In genomic region chr11:113101534-113101933, GRCm38 (mm10) we compare ENCODE assay signal across 10 mouse cellular contexts.
A peak's percentile ranks its signal among the peaks of the same experiment; 100 is the strongest.
DNase-seq lines count a peak whose midpoint lies in the region; ATAC-seq and TF ChIP-seq lines count a peak whose summit lies in the region.
"Had no signal": no experiment of that assay in that cellular context is flagged by ENCODE, and none has a peak within 500 bp of the region (broad histone marks: within the 10 kb centered on the region; RNA-seq: fewer than 3 reads in every experiment).

No protein-coding gene starts in this region.

- H3K4me2 ChIP-seq in midbrain, embryonic 12.5 days (replicated peaks) = no peak overlapping the region
- no peak overlapping the region for H3K4me2 ChIP-seq in midbrain, embryonic 16.5 days (ENCODE audit: low read length)
- peak overlapping the region; percentile 40 for H3K4me2 ChIP-seq in liver, embryonic 14.5 days (ENCODE audit: low read depth)
- peak overlapping the region; percentile 43 for H3K4me2 ChIP-seq in stomach, embryonic 15.5 days
- H3K4me2 ChIP-seq: embryonic facial prominence, embryonic 12.5 days had no signal

- H3K9me3 ChIP-seq in midbrain, embryonic 12.5 days = no peaks in the 10 kb centered on the region
- no peaks in the 10 kb centered on the region for H3K9me3 ChIP-seq in midbrain, embryonic 16.5 days (replicated peaks; ENCODE audit: control insufficient read depth, low read length, poor library complexity, severe bottlenecking)
- no peaks in the 10 kb centered on the region for H3K9me3 ChIP-seq in liver, embryonic 14.5 days (ENCODE audit: control insufficient read depth, low read length)
- no peaks in the 10 kb centered on the region for H3K9me3 ChIP-seq in stomach, embryonic 15.5 days
- H3K9me3 ChIP-seq: embryonic facial prominence, embryonic 12.5 days had no signal

- TF ChIP-seq CTCF in liver, embryonic 14.5 days (IDR thresholded peaks at IDR 0.05; ENCODE audit: low read depth) = no peak

- peak; percentile 43 for DNase-seq in heart, postnatal 4 days
- DNase-seq in liver, embryonic 14.5 days (ENCODE audit: low read depth in 3 of 3, low spot score in 3 of 3) = no peak
- DNase-seq in thymus, postnatal 4 days = no peak
- no peak for DNase-seq in urinary bladder, postnatal 4 days (ENCODE audit: low spot score in 2 of 2)
- DNase-seq in frontal cortex, postnatal 14 days (ENCODE audit: low spot score in 2 of 2) = no peak

- peaks cover 25% of the 10 kb centered on the region for H3K4me1 ChIP-seq in midbrain, embryonic 12.5 days
- H3K4me1 ChIP-seq in midbrain, embryonic 16.5 days (ENCODE audit: control insufficient read depth, insufficient read depth, low read length) = peaks cover 13% of the 10 kb centered on the region
- H3K4me1 ChIP-seq in liver, embryonic 14.5 days (replicated peaks; ENCODE audit: control insufficient read depth in 2 of 2, insufficient read depth in 2 of 2, low read length in 1 of 2) = peaks cover 0 to 2% of the 10 kb centered on the region in 2 experiments; a peak in 1 of 4 replicates
- H3K4me1 ChIP-seq in stomach, embryonic 15.5 days = peaks cover 18% of the 10 kb centered on the region; the same call in 1 of the 2 replicates

- 0 out of 2 replicates have a peak overlapping the region, but pooled peaks have one; percentile 17 for H3K27ac ChIP-seq in midbrain, embryonic 12.5 days (replicated peaks)
- H3K27ac ChIP-seq in midbrain, embryonic 16.5 days (ENCODE audit: low read length) = no peak overlapping the region
- no peak overlapping the region for H3K27ac ChIP-seq in liver, embryonic 14.5 days
- H3K27ac ChIP-seq in stomach, embryonic 15.5 days = peak overlapping the region; percentile 75
- H3K27ac ChIP-seq: embryonic facial prominence, embryonic 12.5 days; macrophage had no signal

- 60% methylated on average over 11 of the region's 11 CpGs for WGBS in midbrain, embryonic 12.5 days
- 48% methylated on average over 11 of the region's 11 CpGs for WGBS in midbrain, embryonic 16.5 days
- WGBS in liver, embryonic 14.5 days (ENCODE audit: insufficient replicate concordance) = 32% methylated on average over 11 of the region's 11 CpGs
- 52% methylated on average over 11 of the region's 11 CpGs for WGBS in stomach, embryonic 15.5 days

- ATAC-seq in midbrain, embryonic 12.5 days (ENCODE audit: low FRiP score, low read depth) = no peak
- ATAC-seq in midbrain, embryonic 16.5 days = no peak
- ATAC-seq in liver, embryonic 14.5 days (ENCODE audit: insufficient read depth) = peak; percentile 57
- peak; percentile 82 for ATAC-seq in stomach, embryonic 15.5 days (ENCODE audit: insufficient read depth, low FRiP score, low read depth)

- H3K4me3 ChIP-seq in midbrain, embryonic 12.5 days = no peak overlapping the region
- no peak overlapping the region for H3K4me3 ChIP-seq in midbrain, embryonic 16.5 days (ENCODE audit: low read depth, low read length)
- no peak overlapping the region for H3K4me3 ChIP-seq in liver, embryonic 14.5 days (ENCODE audit: insufficient read depth in 1 of 2, low read depth in 2 of 2, low read length in 2 of 2)
- peak overlapping the region; percentile 13; the same call in 1 of the 2 replicates for H3K4me3 ChIP-seq in stomach, embryonic 15.5 days (replicated peaks)
- H3K4me3 ChIP-seq: embryonic facial prominence, embryonic 12.5 days had no signal

- no peak for TF ChIP-seq EP300 in liver, embryonic 14.5 days (IDR thresholded peaks at IDR 0.05; ENCODE audit: low read depth)

- H3K36me3 ChIP-seq in midbrain, embryonic 12.5 days = no peaks in the 10 kb centered on the region
- H3K36me3 ChIP-seq in midbrain, embryonic 16.5 days (ENCODE audit: control insufficient read depth, insufficient read depth, low read length) = no peaks in the 10 kb centered on the region
- no peaks in the 10 kb centered on the region for H3K36me3 ChIP-seq in liver, embryonic 14.5 days (replicated peaks; ENCODE audit: control insufficient read depth, insufficient read depth, low read depth)
- no peaks in the 10 kb centered on the region for H3K36me3 ChIP-seq in stomach, embryonic 15.5 days
- H3K36me3 ChIP-seq: embryonic facial prominence, embryonic 12.5 days had no signal

- no peak overlapping the region for H3K9ac ChIP-seq in midbrain, embryonic 12.5 days (replicated peaks)
- H3K9ac ChIP-seq in midbrain, embryonic 16.5 days (ENCODE audit: low read depth, low read length) = no peak overlapping the region
- H3K9ac ChIP-seq in liver, embryonic 14.5 days (replicated peaks) = no peak overlapping the region
- H3K9ac ChIP-seq in stomach, embryonic 15.5 days = no peak overlapping the region
- H3K9ac ChIP-seq: embryonic facial prominence, embryonic 12.5 days had no signal

- H3K27me3 ChIP-seq in midbrain, embryonic 12.5 days = peaks cover 8% of the 10 kb centered on the region; the same call in 1 of the 2 replicates
- H3K27me3 ChIP-seq in midbrain, embryonic 16.5 days (ENCODE audit: control insufficient read depth, insufficient read depth, low read depth, low read length) = no peaks in the 10 kb centered on the region; the same call in 1 of the 2 replicates
- no peaks in the 10 kb centered on the region for H3K27me3 ChIP-seq in liver, embryonic 14.5 days (ENCODE audit: control insufficient read depth, insufficient read depth, low read length)
- H3K27me3 ChIP-seq in stomach, embryonic 15.5 days (replicated peaks) = no peaks in the 10 kb centered on the region
- H3K27me3 ChIP-seq: embryonic facial prominence, embryonic 12.5 days had no signal

Comparison
In these comparisons a context has a peak if more than half of its experiments do, and no peak if none do; other contexts are left out.
1. H3K27ac ChIP-seq: peak in midbrain, embryonic 12.5 days (single experiment) and stomach, embryonic 15.5 days (single experiment); none in midbrain, embryonic 16.5 days (single experiment) and liver, embryonic 14.5 days (single experiment).
2. ATAC-seq: peak in liver, embryonic 14.5 days (single experiment) and stomach, embryonic 15.5 days (single experiment); none in midbrain, embryonic 12.5 days (single experiment) and midbrain, embryonic 16.5 days (single experiment).
3. H3K4me2 ChIP-seq: peak in liver, embryonic 14.5 days (single experiment) and stomach, embryonic 15.5 days (single experiment); none in midbrain, embryonic 12.5 days (single experiment) and midbrain, embryonic 16.5 days (single experiment).